Mouse (Mus musculus) heart, postnatal 4 days (tissue): ENCODE measurements around the gene Klf15. TPM values are rescaled to one million over a fixed set of nuclear protein-coding genes. Genes with fewer than 3 reads are reported as not detected.
A peak's percentile ranks its signal among the peaks of the same experiment; 100 is the strongest.

Experiments used
- DNase-seq: peaks from one replicate; pipeline ENCODE4 v3.0.0; 2021
- total RNA-seq, 2 experiments: library from RNA; stranded (reverse); gene quantifications; 2 replicates each; pipeline ENCODE4 v1.2.3; 2021

The Klf15 gene
- 10 to 100 TPM in 1 of 2 experiments, 1 to 10 TPM in 1; 9.7 to 11.6 TPM for total RNA-seq

DNA sequence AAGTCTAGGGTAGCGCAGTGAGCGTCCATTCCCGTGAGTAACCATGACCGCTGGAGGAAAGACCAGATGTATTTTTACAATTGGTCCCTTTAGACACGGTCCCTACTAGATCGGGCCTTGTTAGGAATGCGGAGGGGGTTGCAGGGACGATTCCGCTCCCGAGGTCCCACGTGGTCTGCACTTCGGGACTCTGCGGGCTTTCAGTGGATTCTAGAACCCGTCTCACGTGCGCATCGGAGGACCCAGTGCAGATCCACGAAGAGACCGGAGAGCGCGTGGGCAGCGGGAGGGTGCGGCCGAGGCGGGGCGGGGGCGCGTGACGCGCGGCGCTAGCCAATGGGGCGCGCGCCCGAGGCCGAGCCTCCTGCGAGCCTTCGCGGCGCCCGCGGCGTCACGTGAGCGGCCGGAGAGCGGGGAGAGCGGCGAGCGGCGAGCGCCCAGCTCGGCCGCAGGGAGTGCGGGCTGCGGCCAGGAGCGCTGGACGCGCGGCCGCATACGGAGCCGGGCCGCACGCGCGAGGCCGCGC lies at the start of gene Klf15:
TSS of gene Klf15 (plus strand) at position 396 of the 526 bp plus-strand sequence.
- DNase-seq = peak; percentile 84

DNA sequence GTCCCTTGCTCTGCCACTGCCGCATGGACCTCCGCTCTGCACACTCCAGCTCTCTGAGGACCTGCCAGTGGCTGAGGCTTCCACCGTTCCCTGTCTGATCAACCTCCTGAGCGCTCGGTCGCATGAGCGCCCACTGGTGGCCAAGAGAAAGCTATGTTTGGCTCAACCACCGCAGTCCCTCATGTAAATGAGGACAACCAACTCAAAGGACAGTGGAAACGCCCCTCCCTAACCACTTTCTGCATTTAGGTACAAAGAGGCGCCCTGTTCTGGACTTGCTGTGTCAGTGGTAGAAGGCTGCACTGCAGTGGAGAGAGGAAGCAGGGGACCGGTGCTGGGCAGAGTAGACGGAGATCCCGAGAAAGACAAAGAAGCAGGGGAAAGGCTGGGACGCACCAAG lies 39.8 kb upstream of the Klf15 start:
- peak; percentile 84 for DNase-seq

DNA sequence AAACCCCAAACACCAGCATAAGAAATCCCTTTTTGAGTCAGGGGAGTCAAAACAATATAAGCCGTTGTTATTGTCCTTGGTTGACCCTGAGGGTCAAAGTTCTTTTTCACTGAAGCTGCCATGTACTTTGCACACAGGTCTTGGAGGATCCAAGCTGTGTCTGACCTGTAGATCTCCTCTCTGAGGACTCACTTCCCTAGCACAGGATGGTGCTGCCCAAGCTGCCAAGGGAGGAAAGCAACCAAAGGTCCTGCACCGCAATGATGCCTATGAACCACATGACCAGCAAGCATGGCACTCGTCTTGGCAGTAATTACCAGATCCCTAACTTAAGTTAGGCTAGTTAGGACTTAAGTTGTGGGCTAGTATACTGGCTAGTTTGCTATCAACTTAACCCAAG lies 37.0 kb upstream of the Klf15 start:
- DNase-seq = no peak

DNA sequence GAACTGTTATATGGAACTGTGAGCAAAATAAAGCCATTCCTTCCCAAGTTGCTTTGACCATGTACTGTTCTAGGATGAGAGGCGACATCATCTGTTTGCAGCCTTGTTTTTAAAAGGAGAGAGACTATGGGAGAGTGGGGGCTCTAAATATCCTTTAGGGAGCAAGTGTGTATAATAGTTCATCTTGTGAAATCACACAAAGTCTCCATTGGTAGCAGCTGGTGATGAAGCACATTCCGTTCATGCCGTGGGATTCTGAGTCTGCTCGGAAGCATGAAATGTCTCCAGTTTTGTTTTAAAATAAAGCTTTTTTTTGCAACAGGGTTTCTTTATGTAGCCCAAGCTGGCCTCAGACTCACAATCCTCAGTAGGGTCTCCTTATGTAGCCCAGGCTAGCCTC lies 36.4 kb upstream of the Klf15 start:
- no peak for DNase-seq

DNA sequence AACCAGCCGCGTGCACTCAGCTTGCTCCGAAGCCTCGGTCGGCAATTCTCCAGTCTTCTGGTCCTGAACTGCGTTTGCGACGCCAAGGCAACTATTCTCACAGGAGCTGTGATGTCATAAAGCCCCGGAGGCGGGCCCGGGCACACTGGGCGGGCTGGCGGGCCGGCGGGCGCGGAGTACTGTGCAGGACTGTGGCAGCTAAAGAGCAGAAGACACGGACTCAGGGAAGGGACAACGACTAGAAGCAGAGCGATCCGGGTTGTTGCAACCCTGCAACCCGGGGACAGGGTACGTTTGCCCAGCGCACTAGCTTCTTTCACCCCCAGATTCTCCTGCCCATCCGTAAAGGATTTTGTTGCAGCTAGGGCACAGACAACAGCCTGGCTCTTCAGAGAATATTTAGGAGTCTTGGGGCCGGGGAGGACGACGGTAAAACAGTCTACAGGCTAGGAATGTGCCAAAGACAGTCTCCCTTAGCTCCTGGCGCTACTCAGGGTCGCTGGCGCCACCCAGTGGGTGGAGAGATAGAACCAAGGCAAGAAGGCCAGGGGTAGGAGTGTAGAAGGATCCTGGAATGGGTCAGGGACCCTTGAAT lies 33.9 kb upstream of the Klf15 start, which contains the start of gene Cfap100:
TSS of gene Cfap100 (minus strand) at position 418 of the 595 bp plus-strand sequence.
- peak; percentile 79 for DNase-seq

DNA sequence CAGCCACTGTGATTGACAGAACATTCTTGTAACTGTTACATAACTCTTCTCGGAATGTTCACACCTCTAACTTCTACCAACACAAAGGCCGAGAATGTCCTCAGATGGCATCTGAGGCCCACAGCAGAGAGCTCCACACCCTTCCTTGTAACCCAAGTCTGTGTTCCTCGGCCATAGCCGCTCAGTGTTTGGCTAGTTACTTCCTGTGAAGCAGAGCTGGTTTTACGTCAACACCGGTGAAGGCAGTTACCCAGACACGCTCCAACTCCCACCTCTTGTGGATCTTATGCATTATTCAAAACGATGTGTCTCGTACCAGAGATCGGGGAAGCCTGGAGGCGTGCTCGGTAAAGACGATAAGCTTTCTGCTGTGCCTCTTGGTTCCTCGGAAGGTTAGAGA lies 32.5 kb upstream of the Klf15 start:
- no peak for DNase-seq

DNA sequence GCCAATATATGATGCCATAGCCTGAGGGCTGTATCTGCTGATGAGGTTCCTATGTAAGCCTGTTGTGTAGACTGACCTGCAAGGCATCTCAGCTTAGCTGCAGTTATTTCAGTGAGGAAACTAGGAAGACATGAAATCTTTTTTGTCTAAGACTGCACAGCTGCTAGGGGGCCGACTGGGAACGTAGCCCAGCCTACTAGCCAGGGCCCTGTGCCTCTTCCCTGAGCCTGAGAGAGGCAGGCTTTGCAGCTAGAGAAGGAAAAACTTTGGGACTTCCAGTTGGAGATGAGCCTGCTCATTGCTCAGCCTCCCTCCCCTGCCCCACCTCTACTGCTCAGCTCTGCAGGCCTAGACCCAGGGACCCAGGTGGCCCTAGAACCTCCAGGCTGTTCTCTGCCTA lies 30.9 kb upstream of the Klf15 start:
- DNase-seq = peak; percentile 42

DNA sequence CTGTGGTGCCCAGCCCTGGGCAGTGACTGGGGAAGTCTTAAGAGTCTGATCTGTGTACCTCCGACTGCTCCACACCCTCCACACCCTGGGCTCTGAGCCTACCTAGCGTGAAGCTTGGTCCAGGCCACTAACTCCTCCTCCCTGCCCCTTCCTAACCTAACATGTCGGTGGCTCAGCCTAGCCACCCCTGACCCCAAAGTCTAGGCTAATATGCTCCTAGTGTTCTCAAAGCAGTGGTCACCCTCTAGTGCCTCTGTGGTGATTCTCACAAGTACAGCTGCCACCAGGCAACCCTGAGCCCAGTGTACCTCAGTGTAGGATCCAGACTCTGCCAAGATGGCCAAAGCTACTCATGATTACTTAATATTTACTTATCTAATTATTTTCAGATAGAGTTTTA lies 27.7 kb upstream of the Klf15 start:
- no peak for DNase-seq

DNA sequence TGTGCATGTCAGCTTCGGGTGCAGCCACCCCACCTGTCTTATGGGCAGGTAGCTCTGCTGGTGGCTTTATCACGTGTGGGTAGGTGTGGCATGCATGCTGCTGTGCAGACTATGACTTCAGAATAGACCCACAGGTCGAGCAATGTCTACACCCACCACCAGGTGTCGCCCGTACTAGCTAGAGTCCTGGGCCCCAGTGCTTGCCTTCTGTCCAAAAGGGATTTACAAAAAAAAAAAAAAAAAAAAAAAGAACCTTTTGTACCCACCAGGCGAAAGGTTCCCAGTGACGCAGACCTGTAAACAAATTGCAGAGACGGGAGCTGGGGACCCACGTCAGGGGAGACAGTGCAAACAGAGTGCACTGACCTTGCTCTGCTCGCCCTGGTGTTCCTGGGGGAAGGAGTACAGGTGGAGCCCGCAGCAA lies 27.2 kb upstream of the Klf15 start:
- peak; percentile 89 for DNase-seq

DNA sequence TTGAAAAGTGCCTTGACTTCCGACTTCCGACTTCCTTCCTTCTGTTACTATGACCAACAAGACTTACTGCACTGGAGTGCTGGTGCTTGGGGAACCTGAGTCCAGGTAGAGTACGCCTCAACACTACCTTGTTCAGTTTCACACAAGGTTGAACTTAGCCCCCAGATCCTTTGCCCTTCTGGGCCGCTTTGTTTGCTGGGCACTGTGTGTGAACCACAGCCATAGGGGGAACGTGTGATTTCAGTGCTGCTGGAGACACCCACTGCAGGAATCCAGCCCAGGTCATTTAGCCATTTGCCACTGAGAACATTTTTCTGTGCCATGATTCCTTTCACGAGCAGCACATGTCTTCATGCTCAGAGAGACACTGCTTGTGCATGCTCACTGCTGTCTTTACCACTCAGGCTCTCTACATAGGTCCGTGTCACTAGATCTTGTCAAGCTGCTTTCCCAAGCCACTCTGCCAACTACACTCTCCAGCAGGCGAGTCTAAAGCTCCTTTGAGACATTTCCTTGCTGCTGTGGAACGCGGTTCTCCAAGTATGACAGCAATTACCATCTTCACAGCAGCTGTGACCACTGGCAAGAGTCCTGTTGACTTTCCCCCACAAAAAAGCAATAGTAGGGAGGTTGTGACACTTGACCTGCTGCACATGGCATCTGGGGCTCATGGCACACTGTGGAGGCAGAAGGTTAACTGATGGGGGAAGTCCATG lies 26.0 kb upstream of the Klf15 start:
- DNase-seq = no peak

DNA sequence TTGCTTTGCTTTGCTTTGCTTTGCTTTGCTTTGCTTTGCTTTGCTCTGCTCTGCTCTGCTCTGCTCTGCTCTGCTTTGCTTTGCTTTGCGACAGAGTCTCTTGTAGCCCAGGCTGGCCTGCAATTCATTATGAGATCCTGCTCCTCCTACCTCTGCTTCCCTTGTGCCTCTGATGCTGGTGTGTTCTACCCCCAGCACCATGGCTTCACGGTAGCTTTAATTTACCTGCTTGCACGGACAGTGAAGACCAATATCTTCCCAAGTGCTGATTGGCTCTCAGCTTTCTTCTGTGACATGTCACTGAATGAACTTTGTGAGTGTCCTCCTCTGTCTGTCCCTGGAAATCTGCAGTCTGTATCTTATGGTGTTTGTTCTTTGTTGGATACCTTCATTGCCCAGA lies 25.3 kb upstream of the Klf15 start:
- no peak for DNase-seq

DNA sequence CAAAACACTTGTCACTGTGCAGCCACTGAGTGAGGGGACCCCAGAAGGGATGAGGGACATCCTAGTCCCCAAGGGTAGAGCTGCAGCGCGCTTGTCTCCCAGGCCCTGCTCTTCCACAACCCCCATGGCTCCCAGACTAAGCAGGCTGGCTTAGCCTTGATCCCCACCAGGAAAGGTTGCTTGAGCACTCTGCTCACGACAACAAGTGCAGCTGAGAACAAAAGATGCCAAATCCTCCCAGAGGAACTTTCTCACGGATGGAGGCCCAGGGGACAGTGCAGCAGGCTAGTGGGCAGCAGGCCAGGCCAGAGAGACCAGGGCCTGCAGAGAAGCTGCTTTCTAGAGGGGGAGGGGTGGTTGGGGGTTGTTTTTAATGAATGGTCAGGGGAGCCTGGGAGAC lies 15.5 kb upstream of the Klf15 start:
- DNase-seq = no peak

DNA sequence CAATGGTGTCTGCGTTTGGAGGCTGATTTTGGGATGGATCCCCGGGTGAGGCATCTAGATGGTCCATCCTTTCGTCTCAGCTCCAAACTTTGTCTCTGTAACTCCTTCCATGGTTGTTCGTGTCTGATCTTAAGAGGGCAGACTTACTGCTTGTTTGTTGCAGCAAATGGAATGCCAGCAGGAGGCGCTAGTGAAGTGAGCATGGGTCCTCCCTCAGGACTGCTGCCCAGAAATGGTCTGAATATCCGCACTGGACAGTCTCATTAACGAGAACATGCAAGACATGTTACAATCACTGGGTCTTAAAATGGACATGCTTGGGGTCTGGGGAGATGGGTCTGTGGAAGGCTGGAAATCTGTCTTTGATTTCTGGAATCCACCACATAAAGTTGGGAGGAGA lies 12.2 kb upstream of the Klf15 start:
- peak; percentile 95 for DNase-seq

DNA sequence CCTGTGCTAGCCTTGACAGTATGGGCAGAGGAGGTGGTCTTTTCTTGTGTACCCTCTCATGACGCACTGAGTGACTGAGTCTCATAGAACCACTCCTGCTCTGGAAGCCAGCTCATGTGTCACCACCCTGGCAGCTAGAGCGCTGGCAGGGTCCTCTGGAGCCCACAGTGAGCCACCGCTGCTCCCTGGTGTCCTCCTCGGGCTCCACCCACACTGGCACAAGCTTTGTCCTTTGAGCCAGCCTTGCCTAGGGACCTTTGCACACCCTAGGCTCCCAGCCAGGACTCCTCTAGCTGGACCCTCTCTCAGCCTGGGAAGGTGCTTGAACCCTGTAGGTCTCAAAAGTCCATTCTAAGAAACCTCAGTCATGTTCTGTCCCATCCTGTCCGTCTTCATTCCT lies 11.7 kb upstream of the Klf15 start:
- peak; percentile 82 for DNase-seq

DNA sequence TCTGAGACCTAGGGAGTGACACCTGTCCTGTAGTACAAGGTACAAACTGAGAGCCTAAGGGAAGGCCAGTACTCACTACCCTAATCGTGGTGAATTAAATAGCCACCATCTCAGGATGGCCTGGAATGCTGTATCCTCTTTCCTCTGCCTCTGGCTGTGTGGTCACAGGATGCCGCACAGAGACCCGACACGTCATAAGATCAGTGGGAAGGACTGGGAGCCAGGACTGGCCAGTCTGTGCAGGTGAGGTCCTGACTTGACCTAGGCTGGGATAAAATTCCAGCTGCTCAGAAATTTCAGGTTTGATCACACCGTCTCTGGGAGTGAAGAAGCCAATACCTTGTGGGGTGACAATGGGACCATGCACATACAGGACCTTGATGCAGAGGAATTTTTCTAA lies 10.9 kb upstream of the Klf15 start:
- no peak for DNase-seq

DNA sequence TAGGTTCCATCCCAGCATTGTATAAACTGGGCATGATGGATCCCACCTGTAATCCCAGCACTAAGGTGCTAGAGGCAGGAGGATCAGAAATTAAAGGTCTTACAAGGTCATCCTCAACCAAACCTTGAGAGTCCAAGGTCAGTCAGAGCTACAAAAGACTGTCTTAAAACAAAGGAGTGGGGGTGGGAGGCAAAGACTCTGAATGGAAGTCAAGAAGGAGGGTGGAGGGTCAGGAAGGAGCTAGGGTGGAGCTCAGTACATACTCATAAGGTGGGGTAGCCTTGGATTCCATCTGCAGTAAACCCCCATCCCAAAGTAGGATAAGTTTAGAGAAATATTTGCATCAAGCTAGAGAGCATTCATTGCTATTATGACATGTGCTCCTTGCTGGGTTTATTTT lies 9.8 kb upstream of the Klf15 start:
- no peak for DNase-seq

DNA sequence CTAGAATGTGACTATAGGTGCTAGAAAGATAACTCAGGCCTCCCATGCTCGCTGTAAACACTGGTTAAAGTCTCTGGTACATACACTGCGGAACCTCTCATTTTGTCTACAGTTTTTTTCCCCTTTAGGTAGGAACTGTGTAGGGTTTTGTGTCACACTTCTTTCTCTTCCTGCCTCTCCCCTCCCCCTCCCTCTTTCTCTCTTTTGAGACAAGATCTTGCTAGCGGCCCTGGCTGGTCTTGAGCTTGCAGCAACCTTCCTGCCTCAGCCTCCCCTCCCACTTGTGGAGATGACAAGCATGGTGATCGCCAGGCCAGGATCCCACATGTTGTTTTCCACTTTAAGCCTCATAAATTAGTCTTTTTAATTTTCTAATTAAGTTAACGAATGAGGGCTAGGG lies 8.6 kb upstream of the Klf15 start:
- no peak for DNase-seq

DNA sequence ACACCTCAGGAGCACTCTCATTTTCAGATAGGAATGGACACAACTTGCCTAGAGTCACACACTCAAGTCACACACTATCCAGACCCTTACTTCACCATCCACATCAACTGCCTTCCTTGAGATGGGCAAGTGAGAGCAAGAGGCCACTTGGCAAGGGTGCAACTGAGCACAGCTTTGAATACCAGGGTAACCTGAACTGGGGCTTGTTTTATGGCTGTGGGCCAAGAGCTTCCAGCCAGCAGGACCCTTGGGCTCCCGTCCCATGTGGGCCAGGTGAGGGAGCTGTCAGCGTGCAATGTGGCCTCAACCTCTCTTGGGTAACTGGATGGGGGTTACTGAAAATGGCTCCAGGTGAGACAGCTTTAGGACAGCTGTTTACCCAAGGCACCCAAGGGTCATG lies 5.0 kb upstream of the Klf15 start:
- no peak for DNase-seq

DNA sequence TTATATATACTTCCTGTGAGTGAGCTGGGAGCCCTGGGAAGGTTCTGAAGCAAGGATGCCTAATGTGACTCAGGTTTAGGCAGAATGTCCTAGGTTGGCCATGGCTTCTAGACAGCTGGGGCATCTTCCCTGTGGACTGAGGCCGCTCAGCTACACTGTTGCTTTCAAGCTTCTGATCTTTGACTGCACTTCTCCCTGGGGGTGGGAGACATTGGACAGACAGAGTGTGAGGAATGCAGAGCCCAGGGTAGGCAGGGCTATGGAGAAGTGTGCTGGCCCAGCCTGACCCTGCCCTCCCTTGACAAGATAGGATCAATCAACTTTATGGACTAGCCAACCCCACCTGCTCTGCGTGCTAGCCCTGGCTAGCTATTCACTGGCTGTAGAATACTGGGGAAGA lies 1.2 kb upstream of the Klf15 start:
- DNase-seq = no peak

DNA sequence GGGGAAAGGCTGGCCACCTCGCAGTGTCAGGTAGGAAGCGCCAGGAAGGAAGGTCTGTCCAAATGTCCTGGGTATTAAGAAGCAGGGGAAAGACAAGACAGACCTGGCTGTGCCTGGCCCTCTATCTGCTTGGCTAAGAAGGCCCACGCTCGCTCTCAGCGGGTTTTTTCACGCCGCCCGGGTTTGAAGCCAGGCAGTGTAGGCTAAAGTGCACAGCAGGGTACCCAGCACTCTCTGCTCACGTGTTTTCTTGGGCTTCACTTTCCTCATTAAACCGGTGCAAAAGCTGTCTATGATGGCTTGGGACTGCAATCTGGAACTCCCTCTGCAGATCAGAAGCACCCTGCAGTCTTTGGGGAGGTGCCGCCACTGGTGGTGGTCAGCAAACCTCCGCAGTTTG lies 605 bp upstream of the Klf15 start:
- no peak for DNase-seq

DNA sequence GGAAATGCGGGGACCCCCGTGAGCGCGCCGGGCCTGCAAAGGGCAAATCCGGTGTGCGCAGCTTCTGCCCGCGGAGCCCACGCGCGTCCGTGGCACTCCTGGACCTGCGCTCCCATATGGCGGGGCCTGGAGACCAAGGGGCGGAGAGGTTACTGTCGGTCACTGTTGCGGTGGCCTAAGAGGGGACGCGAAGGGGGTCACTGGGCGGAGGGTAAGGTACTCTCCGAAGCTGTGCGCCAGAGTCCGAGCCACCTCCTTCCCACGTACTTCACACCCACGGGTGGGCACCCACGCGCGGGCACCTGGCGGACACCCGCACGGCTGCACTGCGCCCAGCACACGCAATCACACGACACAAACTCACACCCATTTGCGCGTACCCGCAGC lies 458 bp downstream of the Klf15 start:
- peak; percentile 35 for DNase-seq

DNA sequence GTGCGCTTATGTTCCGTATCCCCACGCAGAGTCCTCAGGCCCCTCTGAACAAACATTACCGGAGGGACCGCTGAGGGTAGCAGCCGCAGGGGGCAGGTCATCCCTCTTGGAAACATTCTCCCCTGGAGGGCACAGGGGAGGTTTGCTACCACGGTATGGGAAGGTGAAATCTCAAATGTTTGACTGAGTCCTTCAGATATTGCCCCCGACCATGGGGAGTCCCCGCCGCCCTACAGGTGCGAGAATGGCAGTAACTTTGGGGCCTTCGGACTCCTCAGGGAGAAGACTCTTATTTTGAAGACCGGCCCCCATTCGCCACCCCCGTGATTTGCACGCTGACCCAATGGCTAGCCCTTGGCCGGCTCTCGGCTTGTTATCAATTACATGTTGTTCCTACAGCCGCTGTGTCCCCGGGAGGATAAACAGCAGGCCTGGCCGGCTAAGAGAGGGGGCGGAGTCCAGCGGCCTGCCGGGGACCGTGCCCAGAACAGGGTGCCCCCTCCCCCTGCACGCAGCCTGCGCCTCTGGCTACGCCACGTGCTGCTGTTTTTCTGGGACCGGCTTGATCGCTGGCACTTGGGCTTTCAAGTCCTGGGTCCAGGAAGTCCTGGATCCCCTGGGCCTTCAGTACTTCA lies 969 bp downstream of the Klf15 start:
- DNase-seq = peak; percentile 95

DNA sequence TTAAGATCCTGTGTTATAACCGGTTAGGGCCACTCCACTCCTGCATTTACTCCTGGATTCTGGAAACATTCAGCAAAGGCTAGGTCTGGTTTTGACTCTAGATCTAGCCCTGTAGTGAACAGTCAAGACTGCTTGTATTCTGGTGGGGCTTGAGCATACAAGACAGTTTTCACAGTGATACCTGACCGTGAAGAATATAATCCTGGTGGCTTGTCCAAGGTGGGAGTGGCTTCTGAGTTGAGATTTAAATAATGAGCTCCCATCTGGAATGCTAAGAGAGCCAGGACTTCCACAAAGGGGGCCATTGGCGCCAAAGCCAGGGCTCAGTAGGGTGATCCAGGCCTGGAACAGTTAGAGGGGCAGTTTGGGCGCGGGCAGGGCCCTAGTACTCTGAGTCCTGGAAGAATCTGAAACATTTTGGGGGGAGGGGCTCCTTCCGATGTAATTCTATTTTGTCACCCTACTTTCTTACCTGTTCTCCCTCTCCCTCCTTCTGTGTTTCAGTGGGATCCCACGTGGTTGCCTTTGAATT lies 1.6 kb downstream of the Klf15 start:
- DNase-seq = peak; percentile 32
